Mouse (Mus musculus) forebrain, postnatal 0 days (tissue): ENCODE data around the gene Etv5. TPM values are rescaled to one million over a fixed set of nuclear protein-coding genes. Genes with fewer than 3 reads are reported as not detected.
A peak's percentile ranks its signal among the peaks of the same experiment; 100 is the strongest.

Experiments used
- ATAC-seq: fragments of 200-750 bp; cut with Nextera tagmentation; 2 replicates; pipeline ENCODE4 v1.8.0; 2017; ENCODE audit warnings: mild to moderate bottlenecking, moderate library complexity
- DNase-seq: peaks from one replicate; pipeline ENCODE4 v3.0.0-alpha.2; 2015
- H3K27ac ChIP-seq: fragments of 300-500 bp; sonication (generic); 2 replicates; pipeline ENCODE4 v1.5.1; 2014; ENCODE audit warnings: low read depth, mild to moderate bottlenecking, antibody characterized with exemption, low read length, moderate library complexity, mixed read lengths
- H3K27me3 ChIP-seq: fragments of 300-500 bp; sonication (generic); 2 replicates; pipeline ENCODE4 v1.6.1; 2014; ENCODE audit warnings: mild to moderate bottlenecking, low read length, mixed read lengths; ENCODE audit not compliant: insufficient read depth
- H3K36me3 ChIP-seq: fragments of 300-500 bp; sonication (generic); 2 replicates; pipeline ENCODE4 v1.6.1; 2014; ENCODE audit warnings: mild to moderate bottlenecking, moderate library complexity; ENCODE audit not compliant: insufficient read depth
- H3K4me1 ChIP-seq: fragments of 300-500 bp; sonication (generic); 2 replicates; pipeline ENCODE4 v1.6.1; 2014; ENCODE audit warnings: antibody characterized with exemption; ENCODE audit not compliant: insufficient read depth
- H3K4me2 ChIP-seq: fragments of 300-500 bp; sonication (generic); 2 replicates; pipeline ENCODE4 v1.6.1; 2014; ENCODE audit warnings: low read depth, mild to moderate bottlenecking, moderate library complexity
- H3K4me3 ChIP-seq: fragments of 300-500 bp; sonication (generic); 2 replicates; pipeline ENCODE4 v1.5.1; 2014; ENCODE audit warnings: low read depth, low read length, mixed read lengths
- H3K9ac ChIP-seq: fragments of 300-500 bp; sonication (generic); 2 replicates; pipeline ENCODE4 v1.6.1; 2014; ENCODE audit warnings: mild to moderate bottlenecking
- H3K9me3 ChIP-seq: fragments of 300-500 bp; sonication (generic); 2 replicates; pipeline ENCODE4 v1.6.1; 2016; ENCODE audit warnings: low read length
- CTCF ChIP-seq: sonication (generic); IDR thresholded peaks from 2 replicates; pipeline ENCODE4 v1.5.1; 2016; ENCODE audit warnings: antibody characterized with exemption, control low read depth, low read depth
- WGBS: fragments of 180-500 bp; shearing (Covaris S2); extraction: QIAGEN DNeasy Blood & Tissue Kit; methylation state at CpG from one replicate; pipeline ENCODE4 v1.1.7; 2014; 5-methylcytosine and 5-hydroxymethylcytosine counted together
- polyA plus RNA-seq: library from polyadenylated mRNA; unstranded; fragments of >200 nt; fragmentation: Nextera tagmentation; extraction: Ambion mirVana; gene quantifications from 2 replicates; pipeline ENCODE4 v1.2.1, GENCODE M21; 2015
- total RNA-seq: library from RNA; depleted of rRNA; stranded (reverse); fragments of >200 nt; gene quantifications from 2 replicates; pipeline ENCODE4 v1.2.3, GENCODE M21; 2014; rRNA removed

The Etv5 gene
- total RNA-seq: 30.5 and 37.4 TPM in 2 replicates
- polyA plus RNA-seq: 28.6 and 32.5 TPM in 2 replicates

GRCm38 (mm10) chr16:22439499-22440177, at the start of gene Etv5:
Gene Etv5 (minus strand): TSS chr16:22439719.
- Histone ChIP-seq H3K4me1 (peaks cover 7% of the 10 kb centered on the region; the same call in 1 of the 2 replicates), H3K9me3 (no peaks in the 10 kb centered on the region), H3K9ac (peak within 1 kb of the TSS; percentile 62), H3K4me3 (peak within 1 kb of the TSS; percentile 65), H3K27ac (peak within 1 kb of the TSS; percentile 76), H3K4me2 (peak within 1 kb of the TSS; percentile 99), H3K36me3 (no peaks in the 10 kb centered on the region), H3K27me3 (peaks cover 10% of the 10 kb centered on the region; the same call in 1 of the 2 replicates)
- TF ChIP-seq CTCF: no peak
- ATAC-seq (peak; percentile 97), DNase-seq (peak; percentile 98)
- WGBS: 2% methylated on average over 63 of the region's 63 CpGs

DNA sequence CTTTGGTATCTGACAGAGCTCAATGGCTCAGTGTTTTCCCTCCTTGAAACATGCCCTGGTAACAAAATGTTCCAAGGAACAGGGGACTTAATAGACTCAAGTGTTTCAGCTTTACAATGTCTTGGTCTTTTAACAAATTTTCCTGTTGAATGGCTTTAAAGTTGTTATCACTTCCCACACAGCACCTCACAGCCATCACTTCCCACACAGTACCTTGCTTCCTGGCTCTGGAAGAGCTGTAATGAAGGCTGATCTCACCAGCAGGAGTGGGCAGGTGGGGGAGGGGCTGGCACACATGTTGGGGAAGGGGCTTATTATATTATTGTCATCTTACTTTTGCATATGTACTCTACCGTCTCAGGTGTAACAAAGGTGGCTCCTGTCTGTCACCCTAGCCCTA, 44.4 kb upstream of the Etv5 start:
- Histone ChIP-seq H3K9ac (no peak overlapping the region), H3K27ac (no peak overlapping the region), H3K4me2 (no peak overlapping the region), H3K27me3 (no peaks in the 10 kb centered on the region), H3K36me3 (no peaks in the 10 kb centered on the region), H3K4me3 (no peak overlapping the region), H3K9me3 (no peaks in the 10 kb centered on the region), H3K4me1 (no peaks in the 10 kb centered on the region)
- no peak for ATAC-seq
- 69% methylated on average over 1 of the region's 1 CpGs for WGBS
- no peak for TF ChIP-seq CTCF
- DNase-seq: no peak

- DNase-seq (no peak), ATAC-seq (no peak)
- no peaks in the 10 kb centered on the region for H3K36me3 ChIP-seq
- no peak overlapping the region for H3K9ac ChIP-seq
- no peaks in the 10 kb centered on the region for H3K9me3 ChIP-seq
- H3K4me3 ChIP-seq: no peak overlapping the region
- H3K27me3 ChIP-seq: no peaks in the 10 kb centered on the region
- TF ChIP-seq CTCF: no peak
- no peak overlapping the region for H3K4me2 ChIP-seq
- 96% methylated on average over 8 of the region's 8 CpGs for WGBS
- no peaks in the 10 kb centered on the region for H3K4me1 ChIP-seq
- no peak overlapping the region for H3K27ac ChIP-seq
Observed at GRCm38 (mm10) chr16:22479322-22479721, 39.8 kb upstream of the Etv5 start.

- no peaks in the 10 kb centered on the region for H3K27me3 ChIP-seq
- TF ChIP-seq CTCF: no peak
- WGBS: 74% methylated on average over 2 of the region's 2 CpGs
- no peak overlapping the region for H3K4me2 ChIP-seq
- H3K9me3 ChIP-seq: no peaks in the 10 kb centered on the region
- H3K27ac ChIP-seq: no peak overlapping the region
- no peaks in the 10 kb centered on the region for H3K4me1 ChIP-seq
- DNase-seq: no peak
- no peak for ATAC-seq
- no peak overlapping the region for H3K4me3 ChIP-seq
- no peaks in the 10 kb centered on the region for H3K36me3 ChIP-seq
- no peak overlapping the region for H3K9ac ChIP-seq
Observed at GRCm38 (mm10) chr16:22471728-22472127, 32.2 kb upstream of the Etv5 start.

DNA sequence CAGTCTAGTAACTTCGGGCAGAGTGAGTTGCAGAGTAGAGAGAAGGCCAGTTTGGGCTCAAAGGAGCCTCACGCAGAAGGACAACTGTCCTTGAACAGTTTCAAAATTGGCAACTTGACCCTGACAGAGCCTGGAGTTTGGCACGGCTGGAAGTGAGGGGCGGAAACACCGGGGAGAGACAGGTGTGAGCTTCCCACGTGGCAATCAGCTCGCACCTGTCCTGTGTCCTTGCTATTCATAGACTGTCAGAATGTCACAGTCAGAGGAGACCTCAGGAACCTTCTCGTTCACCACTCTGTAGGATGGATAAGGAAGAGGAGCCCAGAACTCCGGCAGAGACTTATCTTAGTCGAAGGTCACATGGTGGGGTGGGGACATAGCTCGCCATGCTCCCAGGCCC, 29.9 kb upstream of the Etv5 start:
- Histone ChIP-seq H3K27me3 (no peaks in the 10 kb centered on the region), H3K4me3 (no peak overlapping the region), H3K27ac (no peak overlapping the region), H3K9ac (no peak overlapping the region), H3K4me1 (no peaks in the 10 kb centered on the region), H3K4me2 (no peak overlapping the region), H3K36me3 (no peaks in the 10 kb centered on the region), H3K9me3 (no peaks in the 10 kb centered on the region)
- TF ChIP-seq CTCF: no peak
- ATAC-seq (no peak), DNase-seq (no peak)
- WGBS: 84% methylated on average over 11 of the region's 11 CpGs

- Histone ChIP-seq H3K27ac (no peak overlapping the region), H3K4me1 (no peaks in the 10 kb centered on the region), H3K9me3 (no peaks in the 10 kb centered on the region), H3K36me3 (no peaks in the 10 kb centered on the region), H3K9ac (no peak overlapping the region), H3K27me3 (no peaks in the 10 kb centered on the region), H3K4me3 (no peak overlapping the region), H3K4me2 (no peak overlapping the region)
- 84% methylated on average over 2 of the region's 2 CpGs for WGBS
- ATAC-seq (no peak), DNase-seq (no peak)
- TF ChIP-seq CTCF: no peak
Observed at GRCm38 (mm10) chr16:22467111-22467510, 27.6 kb upstream of the Etv5 start.

DNA sequence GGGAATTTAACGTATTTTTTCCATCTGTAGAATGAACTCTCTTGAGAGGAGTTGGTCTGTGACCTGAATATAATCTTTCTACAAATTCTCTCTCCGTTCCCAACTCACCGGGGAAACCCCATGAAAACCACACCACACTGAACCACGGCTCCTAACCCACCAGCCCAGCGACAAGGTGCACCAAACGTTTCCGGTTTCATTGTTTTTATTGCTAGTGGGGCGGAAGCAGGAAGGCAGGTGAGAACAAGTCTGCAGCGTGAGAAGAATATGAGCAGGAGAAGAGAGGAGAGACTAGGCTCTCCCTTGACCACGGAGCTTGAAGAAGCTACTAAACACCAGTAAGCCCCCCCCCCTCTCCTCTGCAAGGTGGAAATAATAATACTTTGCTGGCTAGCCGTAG, 26.9 kb upstream of the Etv5 start:
- 82% methylated on average over 11 of the region's 11 CpGs for WGBS
- Histone ChIP-seq H3K27me3 (no peaks in the 10 kb centered on the region), H3K27ac (no peak overlapping the region), H3K9me3 (no peaks in the 10 kb centered on the region), H3K4me3 (no peak overlapping the region), H3K9ac (no peak overlapping the region), H3K4me1 (no peaks in the 10 kb centered on the region), H3K36me3 (no peaks in the 10 kb centered on the region), H3K4me2 (no peak overlapping the region)
- TF ChIP-seq CTCF: no peak
- ATAC-seq: no peak
- DNase-seq: no peak
